Mouse (Mus musculus) left cerebral cortex, postnatal 10 days (tissue): ENCODE results near the gene Lrrc34. TPM values are rescaled to one million over a fixed set of nuclear protein-coding genes. Genes with fewer than 3 reads are reported as not detected.
A peak's percentile ranks its signal among the peaks of the same experiment; 100 is the strongest.

ENCODE experiments used
- DNase-seq, 2 experiments: peaks; one replicate each; pipeline ENCODE4 v3.0.0; 2021 to 2022; ENCODE audit warnings: low spot score in 2 of 2, mixed read lengths in 1 of 2; ENCODE audit errors: extremely low spot score in 1 of 2
- intact Hi-C: fragments of 180-260 bp; cut with DNase I; formaldehyde crosslinking; loops from one replicate; pipeline ENCODE4 v1.15.1; 2025
- total RNA-seq, 2 experiments: library from RNA; stranded (reverse); gene quantifications; 2 replicates each; pipeline ENCODE4 v1.2.3; 2021

The Lrrc34 gene
- total RNA-seq, 2 experiments from 2014 or later, result 0.30 to 0.34 TPM

DNA sequence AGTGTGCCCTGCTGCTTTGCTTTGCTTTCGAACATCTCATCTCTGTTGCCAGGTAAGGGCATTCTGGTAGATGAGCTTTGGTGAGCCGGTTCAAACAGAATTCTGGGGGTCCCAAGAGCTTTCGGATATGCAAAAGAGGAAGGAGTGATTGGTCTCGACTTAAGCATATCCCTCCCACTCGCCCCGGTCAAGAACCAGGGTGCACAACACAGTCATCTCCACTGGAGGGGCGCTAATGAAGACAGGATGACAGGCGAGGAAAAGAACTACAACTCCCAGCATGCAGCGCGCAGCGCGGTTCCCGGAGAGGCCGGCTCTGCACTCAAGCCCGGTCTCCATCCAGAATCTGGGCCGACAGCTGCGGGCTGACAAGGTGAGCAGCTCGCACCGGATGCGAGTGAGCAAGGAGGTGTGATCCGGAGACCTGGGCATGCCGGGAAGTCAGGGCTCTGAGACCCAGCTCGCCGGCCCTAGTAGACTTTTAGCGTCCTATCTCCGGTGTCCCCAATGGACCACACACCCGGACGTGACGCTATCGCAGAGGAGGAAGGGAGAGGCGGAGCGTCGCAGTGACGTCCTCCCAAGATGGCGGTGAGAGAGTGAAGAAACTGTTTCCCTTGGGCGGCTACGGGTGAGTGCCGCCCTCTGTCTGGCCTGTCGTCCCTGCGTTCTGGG, 45.5 kb downstream of the Lrrc34 start, which contains the start of gene Mynn:
Gene Mynn (plus strand): TSS at position 1 of the 675 bp plus-strand sequence.
- intact Hi-C loops, result loop anchor here (5.0 to 10.0 kb wide), 2 partner anchors 190 to 363 kb away; partner anchors contain the start of genes Phc3 and Sec62
- DNase-seq, result peak; percentile 94 to 96

GRCm38 (mm10) chr3:30601610-30602064, 46.0 kb downstream of the Lrrc34 start:
- no peak for DNase-seq
- intact Hi-C loops, result loop anchor here (5.0 to 10.0 kb wide), 2 partner anchors 191 to 363 kb away; partner anchors contain the start of genes Phc3 and Sec62

DNA sequence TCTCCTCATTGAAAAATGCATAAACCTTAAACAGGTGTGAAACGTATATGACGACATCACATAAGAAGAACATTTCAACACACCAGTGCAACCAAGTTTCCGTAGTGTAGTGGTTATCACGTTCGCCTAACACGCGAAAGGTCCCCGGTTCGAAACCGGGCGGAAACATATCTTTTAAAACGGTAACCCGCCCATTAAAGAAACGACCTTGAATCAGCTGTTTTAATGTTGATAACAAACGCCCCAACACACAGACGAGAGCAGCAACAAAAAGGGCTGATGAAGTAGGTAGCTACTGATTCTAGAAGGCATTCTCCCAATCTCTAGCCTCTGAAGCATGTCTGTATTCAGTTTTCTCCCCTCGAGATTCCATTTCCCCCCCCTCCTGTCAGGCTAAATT, 46.5 kb downstream of the Lrrc34 start:
- intact Hi-C loops, result loop anchor here (5.0 to 10.0 kb wide), 2 partner anchors 191 to 364 kb away; partner anchors contain the start of genes Phc3 and Sec62
- DNase-seq, result peak; percentile 78 to 83

- intact Hi-C loops, result loop anchor here (5.0 to 10.0 kb wide), 2 partner anchors 192 to 364 kb away; partner anchors contain the start of genes Phc3 and Sec62
- peak in 1 of 2 experiments; percentile 34 for DNase-seq
Observed at GRCm38 (mm10) chr3:30600717-30601116, 47.0 kb downstream of the Lrrc34 start.

DNA sequence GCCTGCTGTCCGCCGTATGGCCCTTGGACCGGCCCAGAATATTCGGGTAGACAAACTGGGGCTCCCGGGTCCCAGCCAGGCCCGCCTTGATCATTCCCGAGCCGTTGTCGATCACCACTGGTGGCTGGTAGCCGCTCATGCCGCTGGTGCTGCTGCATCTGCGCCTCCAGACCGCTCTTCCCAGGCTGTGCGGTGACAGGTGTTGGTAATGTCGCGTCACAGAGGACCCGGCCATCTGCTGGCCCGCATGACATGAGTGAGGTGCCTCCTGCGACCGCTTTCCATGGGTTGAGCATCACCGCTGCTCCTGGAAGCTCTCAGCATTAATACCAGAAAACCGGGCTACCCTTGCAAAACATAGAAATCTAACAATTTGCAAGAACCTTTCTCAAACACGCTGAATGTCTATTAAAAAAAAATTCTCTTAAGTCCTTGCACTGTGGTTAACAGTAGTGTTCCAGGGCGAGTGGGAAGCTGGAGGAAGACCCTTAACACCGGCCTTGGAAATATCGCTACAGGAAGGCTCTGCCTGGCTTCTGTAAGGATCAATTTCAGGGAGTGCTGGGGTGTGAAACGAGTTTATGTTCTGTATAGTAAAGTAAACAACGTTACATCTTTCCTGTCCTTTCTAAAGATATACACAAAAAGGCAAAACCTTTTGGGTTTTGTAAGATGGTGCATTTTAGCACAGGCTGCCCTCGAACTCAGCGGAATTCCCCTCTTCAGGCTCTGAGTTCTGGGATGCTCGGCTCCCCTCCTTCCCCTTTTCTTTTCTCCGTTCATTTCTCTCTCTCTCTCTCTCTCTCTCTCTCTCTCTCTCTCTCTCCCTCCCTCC, 47.7 kb downstream of the Lrrc34 start, which contains the start of gene Actrt3:
Gene Actrt3 (minus strand): TSS at position 229 of the 835 bp plus-strand sequence.
- intact Hi-C loops, result loop anchor here (5.0 to 10.0 kb wide), 3 partner anchors 192 to 535 kb away; partner anchors contain the start of genes Phc3 and Sec62
- peak in 1 of 2 experiments; percentile 61 for DNase-seq

GRCm38 (mm10) chr3:30597271-30597670, 50.4 kb downstream of the Lrrc34 start:
- intact Hi-C loops, result loop anchor here (10.0 kb wide), 1 partner anchor 538 kb away; no protein-coding TSS in a partner anchor
- DNase-seq, result no peak

GRCm38 (mm10) chr3:30595111-30595832, 52.4 kb downstream of the Lrrc34 start:
- intact Hi-C loops, result loop anchor here (10.0 kb wide), 1 partner anchor 540 kb away; no protein-coding TSS in a partner anchor
- peak in 1 of 2 experiments; percentile 53 for DNase-seq

DNA sequence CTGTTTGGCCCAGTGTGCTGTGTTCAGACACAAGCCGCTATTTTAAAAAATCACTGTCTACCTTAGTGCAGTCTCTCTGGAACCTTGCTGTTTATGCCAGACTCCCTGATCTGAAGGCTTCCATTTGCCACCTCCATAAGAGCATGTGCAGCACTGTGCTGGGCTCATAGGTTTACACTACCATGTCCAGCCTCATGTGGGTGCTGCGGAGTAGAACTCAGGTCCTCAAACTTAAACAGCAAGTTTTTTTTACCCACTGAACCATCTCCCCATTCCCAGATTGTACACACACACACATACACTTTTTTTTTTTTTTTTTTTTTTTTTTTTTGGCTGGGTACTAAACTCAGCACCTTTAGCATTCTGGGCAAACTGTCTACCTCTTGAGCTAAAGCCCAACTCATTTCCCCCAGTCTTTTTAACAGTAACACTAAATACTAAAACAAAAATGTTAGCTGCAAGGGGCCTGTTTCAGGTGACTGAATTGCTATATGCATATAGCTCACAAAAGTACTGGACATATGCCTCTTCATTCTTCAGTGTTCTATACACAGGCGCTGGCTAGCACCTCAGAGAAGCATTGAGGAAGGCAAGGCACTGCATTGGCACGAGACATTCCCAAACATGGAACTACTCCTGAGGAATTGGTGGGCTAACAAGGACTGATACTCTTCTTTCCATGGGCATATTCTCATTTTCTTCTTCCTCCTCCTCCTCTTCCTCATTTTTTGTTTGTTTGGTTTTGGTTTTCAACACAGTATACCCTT, 53.8 kb downstream of the Lrrc34 start:
- no peak for DNase-seq
- intact Hi-C loops, result loop anchor here (10.0 kb wide), 1 partner anchor 541 kb away; no protein-coding TSS in a partner anchor

GRCm38 (mm10) chr3:30592418-30592853, 55.2 kb downstream of the Lrrc34 start:
- no peak for DNase-seq
- intact Hi-C loops, result loop anchor here (10.0 kb wide), 1 partner anchor 542 kb away; no protein-coding TSS in a partner anchor

GRCm38 (mm10) chr3:30588865-30589264, 58.8 kb downstream of the Lrrc34 start:
- intact Hi-C loops, result no loop called here
- no peak for DNase-seq

Other genes starting within 250 kb of the Lrrc34 start
- 1 to 10 TPM; 4.2 to 4.7 TPM for gene Mecom, start 99.9 kb downstream of the Lrrc34 start, total RNA-seq
- gene Actrt3, start 47.9 kb downstream of the Lrrc34 start, total RNA-seq, result under 1 TPM; 0.73 to 0.99 TPM
- gene Mynn, start 45.8 kb downstream of the Lrrc34 start, total RNA-seq, result 10 to 100 TPM; 15.7 to 17.0 TPM
- not detected for gene Lrriq4, start 3.4 kb downstream of the Lrrc34 start, total RNA-seq
- gene Lrrc31, start 52.0 kb upstream of the Lrrc34 start, total RNA-seq, result not detected
- gene Samd7, start 98.4 kb upstream of the Lrrc34 start, total RNA-seq, result not detected
- 10 to 100 TPM; 90.2 to 93.8 TPM for gene Sec62, start 145.0 kb upstream of the Lrrc34 start, total RNA-seq
- under 1 TPM; 0.69 to 0.75 TPM for gene Gpr160, start 208.1 kb upstream of the Lrrc34 start, total RNA-seq